Mouse (Mus musculus): Measurements from ENCODE around the gene D11Wsu47e.
A peak's percentile ranks its signal among the peaks of the same experiment; 100 is the strongest.
"Not testable (repeated sequence)": the region's sequence is repeated elsewhere in the genome, so short reads cannot be mapped to it uniquely, and the experiment has no call there.

D11Wsu47e gene

DNA sequence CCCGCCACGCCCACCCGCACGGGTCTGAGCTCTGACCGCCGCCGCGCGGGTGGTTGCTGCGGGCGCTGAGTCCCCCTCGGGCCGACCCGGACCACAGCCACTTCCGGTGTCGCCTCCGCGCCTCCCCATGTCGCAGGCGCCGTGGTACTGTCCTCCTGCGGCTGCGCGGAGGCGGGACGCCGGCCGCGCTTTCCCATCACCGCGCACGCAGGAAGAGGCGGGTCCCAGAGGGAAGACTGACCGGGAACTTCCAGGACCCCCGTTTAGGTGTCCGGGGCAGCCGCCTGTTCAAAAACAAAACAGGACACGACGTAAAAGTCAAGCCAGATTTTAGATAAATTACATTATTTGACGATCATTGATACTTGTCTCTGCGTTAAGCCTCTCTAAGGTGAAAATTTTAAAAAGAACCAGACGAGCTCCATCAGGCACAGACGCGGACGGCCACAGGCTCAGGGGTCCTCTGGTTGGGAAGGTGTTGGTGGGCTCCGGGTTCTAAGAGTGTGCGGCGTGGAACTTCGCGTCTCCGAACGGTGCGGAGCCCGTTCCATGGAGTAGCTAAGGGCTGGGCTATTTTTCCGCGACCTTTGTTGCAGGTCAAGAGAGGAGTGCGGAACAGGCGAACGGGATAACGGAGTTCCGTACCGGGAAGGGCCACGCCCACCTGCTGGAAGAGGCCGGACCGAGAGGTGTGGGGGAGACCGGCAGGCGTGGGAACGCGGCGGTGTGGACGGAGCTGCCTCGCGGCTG, at the start of gene D11Wsu47e, which contains the start of gene Fam104a:
Gene D11Wsu47e (plus strand): TSS at position 456 of the 750 bp plus-strand sequence.
Gene Fam104a (minus strand): TSS at position 199 of the 750 bp plus-strand sequence.
- peak; percentile 96 for DNase-seq (ENCODE audit: low spot score)

DNA sequence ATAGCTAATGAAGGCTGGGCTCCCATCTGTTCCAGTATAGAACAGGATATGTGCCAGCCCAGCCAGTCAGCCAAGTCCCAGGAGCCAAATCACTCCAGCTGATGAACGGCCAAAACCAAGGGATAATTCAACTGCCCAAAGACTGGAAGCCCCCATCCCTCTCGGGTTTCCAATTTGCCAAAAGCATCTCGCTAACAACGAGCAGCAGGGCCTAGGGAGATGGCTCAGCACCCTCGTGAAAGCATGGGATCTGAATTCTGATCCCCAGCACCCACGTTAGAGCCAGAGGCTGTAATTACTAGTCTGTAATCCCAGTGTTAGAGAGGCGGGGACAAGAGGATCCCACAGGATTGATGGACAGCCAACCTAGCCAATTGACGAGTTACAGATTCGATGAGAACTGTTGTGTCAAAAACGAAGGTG, 49.5 kb upstream of the D11Wsu47e start:
- no peak for DNase-seq (ENCODE audit: low spot score)

DNA sequence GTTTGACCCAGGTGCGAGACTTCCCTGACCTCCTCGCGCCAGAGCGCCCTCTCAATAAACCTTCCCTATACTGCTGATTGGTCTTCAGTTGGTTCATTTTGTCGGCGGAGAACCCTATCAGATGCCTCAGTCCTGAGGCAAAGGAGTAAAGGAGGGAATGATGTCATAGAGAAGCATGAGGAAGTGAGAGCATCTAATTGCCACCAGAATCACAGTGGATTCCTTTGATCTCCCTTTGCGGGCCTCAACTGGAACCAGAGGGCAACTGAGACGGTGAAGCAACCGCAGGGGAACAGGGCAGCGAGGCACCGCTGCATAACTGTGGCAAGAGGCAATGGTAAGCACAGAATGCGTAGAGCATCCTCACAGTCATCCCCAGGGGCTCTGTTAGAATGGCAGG, 45.5 kb upstream of the D11Wsu47e start:
- DNase-seq (ENCODE audit: low spot score), result no peak

DNA sequence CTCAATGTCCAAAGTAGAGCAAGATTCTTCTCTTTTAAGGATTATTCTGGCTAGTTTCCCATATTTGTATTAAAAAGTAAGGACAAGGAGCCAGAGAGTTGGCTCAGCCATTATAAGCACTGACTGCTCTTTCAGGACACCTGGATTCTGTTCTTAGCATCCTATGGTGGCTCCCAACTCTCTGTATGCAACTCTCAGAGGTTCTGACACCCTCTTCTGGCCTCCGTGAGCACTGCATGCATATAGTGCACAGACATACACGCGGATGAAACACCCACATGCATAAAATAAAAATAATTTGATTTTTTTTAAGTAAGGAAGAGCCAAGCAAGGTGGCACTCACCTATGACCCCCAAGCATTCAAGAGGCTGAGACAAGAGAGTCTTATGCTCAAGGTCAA, 39.0 kb upstream of the D11Wsu47e start:
- DNase-seq (ENCODE audit: low spot score), result no peak

DNA sequence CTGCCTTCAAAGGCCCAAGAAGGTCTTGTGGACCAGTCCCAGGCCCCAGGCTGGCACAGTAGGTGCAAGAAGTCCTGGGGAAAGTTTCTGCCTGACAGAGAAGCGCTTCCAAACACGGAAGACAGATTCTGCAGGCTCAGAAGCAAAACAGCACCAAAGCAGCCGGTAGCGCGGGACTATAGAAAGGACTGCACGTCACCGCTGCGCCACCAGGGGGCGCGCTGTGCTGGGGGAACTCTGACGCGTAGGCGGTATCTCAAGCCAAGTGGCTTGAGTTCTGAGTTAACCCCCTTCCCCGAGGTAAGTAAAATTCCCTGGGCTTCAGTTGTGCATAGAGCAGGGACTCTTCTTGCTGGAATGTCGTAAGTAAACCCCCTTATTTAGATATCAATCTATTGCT, 36.1 kb upstream of the D11Wsu47e start:
- DNase-seq (ENCODE audit: low spot score), result peak; percentile 86

DNA sequence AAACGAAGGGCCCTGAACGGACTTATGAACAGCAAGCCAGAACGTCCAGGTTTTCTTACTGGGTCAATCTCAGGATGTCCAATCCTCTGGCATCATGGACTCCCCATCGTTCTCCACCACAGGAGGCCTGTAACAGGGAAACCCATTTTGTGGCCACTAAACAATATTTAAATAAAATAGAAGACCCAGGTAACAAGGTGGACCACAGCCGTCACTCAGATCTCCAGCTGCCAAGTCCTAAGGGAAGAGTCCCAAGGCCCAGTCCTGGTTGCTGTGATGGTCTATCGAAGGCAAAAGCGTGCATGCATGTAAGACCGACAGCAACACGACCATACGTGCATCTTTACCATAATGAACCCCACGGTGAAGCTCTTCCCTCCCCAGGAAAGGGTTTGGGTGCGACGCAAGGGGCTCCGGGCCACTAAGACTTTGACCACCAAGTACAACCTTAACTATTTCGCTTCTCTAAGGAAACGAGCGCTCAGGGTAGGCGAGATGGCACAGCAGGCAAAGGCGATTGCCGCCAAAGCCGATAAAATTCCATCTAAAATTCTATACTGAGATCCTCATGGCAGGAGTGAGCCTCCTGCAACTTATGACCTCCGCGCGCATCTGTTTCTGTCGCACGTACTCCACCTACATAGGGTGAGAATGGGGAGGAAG, 35.4 kb upstream of the D11Wsu47e start, which contains the start of gene Cog1:
Gene Cog1 (plus strand): TSS at position 480 of the 663 bp plus-strand sequence.
- no peak for DNase-seq (ENCODE audit: low spot score)

DNA sequence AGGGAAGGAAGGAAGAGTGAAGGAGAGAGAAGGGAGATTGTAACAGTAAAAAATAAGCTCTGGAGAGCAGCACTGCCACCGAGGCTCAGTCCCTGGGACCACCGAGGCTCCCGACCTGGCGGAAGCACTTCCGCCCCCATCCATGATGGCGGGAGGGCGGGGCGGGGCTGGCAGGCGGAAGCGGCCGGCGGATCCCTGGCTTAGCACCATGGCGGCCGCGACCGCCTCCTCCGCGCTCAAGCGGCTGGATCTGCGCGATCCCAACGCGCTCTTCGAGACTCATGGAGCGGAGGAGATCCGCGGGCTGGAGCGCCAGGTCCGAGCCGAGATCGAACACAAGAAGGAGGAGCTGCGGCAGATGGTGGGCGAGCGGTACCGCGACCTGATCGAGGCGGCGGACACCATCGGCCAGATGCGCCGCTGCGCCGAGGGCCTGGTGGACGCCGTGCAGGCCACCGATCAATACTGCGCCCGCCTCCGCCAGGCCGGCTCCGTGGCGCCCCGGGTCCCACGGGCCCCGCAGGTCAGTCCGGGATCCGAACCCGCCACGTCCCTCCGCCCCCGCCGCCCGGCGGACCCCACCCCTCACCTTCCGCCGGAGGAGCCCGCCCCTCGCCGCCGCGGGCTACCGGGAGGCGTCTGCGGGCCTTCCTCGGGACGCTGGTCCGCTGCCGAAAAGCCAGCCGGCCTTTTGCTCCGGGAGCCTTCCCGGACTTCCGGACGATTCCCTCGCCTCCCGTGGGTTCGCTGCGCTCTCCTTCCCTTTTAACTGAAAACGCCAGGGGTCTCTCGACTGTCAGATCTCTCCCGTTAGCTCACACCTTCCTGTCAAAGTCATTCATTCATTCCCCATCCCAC, 34.6 kb upstream of the D11Wsu47e start, which contains the start of gene Slc39a11:
Gene Slc39a11 (minus strand): TSS at position 727 of the 858 bp plus-strand sequence.
- peak; percentile 75 for DNase-seq (ENCODE audit: low spot score)

DNA sequence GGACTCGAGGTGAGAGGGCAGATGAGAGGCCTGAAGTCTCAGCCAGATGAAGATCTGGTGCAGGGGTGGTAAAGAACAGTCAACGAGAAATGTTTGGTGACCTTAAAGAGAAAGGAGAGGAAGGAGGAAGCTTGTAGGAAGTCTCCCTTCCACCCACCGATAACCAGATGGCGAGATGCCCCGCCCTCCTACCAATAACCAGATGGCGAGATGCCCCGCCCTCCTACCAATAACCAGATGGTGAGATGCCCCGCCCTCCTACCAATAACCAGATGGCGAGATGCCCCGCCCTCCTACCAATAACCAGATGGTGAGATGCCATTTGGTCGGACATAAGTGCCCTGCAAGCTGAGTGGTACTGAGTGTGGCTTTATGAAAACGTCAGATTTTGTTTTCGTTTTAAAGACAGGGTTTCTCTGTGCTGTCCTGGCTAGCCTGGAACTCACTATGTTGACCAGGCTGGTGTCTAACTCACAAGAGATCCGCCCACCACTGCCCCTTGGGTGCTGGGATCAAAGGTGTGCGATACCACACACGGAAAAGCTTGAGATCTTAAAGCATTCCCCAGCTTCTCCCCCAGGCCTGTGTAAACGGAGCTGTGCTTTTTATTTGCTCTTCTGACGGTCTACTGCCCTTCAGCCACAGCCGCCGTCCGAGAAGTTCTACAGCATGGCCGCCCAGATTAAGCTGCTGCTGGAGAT, 32.9 kb upstream of the D11Wsu47e start:
- peak; percentile 51 for DNase-seq (ENCODE audit: low spot score)

DNA sequence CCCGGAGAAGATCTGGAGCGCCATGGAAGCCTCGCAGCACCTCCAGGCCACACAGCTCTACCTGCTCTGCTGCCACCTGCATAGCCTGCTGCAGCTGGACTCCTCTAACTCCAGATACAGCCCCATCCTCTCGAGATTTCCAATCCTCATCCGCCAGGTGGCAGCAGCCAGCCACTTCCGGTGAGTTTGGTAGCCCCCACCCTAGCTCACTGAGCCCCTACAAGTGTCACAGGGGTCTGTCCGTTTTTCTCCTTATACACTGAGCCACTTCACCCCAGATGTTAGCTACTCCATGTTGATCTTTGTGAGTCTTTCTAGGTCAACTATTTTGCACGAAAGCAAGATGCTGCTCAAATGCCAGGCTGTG, 32.3 kb upstream of the D11Wsu47e start:
- no peak for DNase-seq (ENCODE audit: low spot score)

DNA sequence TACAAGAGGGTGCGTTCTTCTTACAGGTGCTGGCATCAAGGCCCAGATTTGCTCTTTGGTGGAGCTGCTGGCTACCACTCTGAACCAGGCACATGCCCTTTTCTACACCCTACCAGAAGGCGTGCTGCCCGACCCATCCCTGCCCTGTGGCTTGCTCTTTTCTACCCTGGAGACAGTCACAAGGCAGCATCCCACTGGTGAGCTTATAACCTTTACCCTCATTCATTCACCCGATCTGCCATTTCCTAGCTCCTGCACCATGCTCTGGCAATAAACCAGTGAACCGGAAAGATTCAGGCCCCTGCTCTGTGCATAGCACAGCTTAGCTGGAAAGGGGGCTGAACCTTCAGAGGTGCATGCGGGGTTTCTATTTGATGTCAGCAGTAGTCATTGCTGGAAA, 31.7 kb upstream of the D11Wsu47e start:
- DNase-seq (ENCODE audit: low spot score), result no peak

DNA sequence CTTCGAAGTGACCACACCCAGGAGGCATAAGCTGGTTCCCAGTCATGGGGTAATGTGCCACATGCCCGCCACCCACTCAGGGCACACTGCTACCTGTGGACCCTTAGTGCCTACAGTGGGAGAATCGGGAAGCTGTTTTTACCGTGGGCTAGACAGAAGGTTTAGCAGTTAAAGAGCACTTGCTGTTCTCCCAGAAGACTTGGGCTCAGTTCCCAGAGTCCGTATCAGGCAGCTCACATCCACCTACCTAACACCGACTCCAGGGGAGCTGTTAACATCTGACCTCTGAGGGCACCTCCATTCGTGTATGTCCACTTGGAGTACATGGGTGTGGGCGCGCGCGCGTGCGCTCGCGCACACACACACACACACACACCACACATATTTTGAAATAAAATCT, 30.1 kb upstream of the D11Wsu47e start:
- no peak for DNase-seq (ENCODE audit: low spot score)

DNA sequence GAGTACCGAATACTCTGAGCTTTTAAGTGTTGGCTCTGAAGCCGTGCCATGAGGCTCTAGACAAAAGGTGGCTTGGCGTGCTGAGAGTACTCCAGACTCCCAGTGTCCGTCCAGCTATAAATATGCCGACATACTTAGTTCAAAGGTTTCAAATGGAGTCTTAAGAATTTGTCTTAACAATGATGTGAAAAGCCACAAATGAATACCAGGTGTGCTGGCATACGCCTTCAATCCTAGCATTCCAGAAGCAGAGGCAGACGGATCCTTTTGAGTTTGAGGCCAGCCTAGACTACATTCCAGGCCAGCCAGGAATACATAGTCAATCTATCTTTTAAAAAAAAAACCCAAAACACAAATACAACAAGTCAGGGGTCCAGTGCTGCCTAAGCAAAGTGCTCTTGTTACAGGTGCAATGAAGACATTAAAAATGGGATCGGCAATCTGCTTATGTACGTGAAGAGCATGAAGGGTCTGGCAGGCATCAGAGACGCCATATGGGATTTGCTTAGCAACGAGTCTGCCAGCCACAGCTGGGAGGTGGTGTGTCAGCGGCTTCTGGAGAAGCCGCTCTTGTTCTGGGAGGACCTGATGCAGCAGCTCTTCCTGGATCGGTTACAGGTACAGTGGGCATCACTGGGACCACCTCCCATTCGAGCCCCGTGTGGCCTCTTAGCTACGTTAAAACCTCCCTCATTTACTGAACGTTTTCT, 29.5 kb upstream of the D11Wsu47e start:
- DNase-seq (ENCODE audit: low spot score), result no peak

DNA sequence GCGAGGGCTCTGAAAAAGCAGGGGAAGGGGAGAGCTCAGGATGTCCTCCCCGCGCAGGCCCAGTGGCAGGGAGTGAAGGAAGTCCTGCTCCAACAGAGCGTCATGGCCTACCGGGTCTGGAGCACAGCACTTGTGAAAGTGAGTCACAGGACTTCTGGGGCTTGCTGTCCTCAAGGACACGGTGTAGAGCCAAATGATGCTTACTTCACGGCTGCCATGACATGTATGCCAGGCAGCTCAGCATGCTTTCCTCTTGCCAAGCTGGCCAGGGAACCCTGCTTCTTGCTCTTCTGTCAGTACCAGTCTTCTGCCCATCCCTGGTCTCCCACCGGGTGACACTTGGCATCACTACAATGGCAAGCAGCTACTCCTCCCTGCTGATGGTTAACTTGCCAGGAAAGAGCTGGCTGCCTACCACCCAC, 27.7 kb upstream of the D11Wsu47e start:
- DNase-seq (ENCODE audit: low spot score), result no peak

DNA sequence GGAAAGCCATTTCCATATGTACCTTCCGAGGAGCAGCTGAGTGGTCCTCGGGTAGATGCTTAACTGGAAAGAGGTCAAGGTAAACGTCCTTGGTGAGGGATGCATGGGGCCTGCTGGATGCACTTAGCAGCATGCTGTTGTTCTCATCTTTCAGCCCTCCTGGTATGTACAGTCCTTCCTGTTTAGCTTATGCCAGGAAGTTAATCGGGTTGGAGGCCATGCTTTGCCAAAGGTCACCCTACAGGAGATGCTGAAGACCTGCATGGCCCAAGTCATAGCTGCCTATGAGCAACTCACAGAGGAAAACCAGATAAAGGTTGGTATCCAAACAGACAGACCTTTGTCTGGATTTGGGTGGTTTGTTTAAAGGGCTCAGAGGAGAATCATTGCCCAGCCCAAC, 27.0 kb upstream of the D11Wsu47e start:
- no peak for DNase-seq (ENCODE audit: low spot score)

DNA sequence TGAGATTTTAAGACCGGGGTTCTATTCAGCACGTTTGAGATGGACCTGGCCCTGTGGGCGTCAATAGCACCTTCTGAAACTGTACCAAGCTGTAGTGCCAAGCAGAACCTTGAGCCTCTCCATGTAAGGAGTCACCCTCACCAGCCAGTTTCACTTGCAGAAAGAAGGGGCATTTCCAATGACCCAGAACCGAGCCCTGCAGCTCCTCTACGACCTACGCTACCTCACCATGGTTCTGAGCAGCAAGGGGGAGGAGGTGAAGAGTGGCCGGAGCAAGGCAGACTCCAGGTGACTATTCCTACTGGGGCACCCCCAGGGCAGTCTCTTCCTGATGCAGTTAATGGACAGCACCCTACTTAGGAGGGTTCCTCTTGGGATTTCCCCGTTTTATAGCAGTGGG, 25.9 kb upstream of the D11Wsu47e start:
- DNase-seq (ENCODE audit: low spot score), result no peak

DNA sequence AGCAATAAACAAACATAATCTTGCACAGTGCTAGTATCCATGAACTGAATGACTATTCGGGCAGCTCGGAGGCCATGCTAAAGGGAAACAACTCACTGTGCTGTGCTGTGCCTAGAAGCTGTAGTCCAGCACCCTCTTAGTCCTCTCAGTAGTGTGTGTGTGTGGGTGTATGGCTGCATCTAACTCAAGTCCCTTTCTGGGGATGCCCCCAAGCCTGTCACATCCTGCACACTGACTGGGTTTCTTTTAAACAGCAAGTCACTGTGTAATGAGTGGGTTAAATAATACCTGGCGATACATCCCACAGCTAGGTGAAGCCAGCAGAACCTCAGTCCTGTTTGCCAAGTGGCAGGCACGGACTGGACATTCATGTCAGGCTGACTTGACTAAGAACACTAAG, 25.4 kb upstream of the D11Wsu47e start:
- DNase-seq (ENCODE audit: low spot score), result no peak

DNA sequence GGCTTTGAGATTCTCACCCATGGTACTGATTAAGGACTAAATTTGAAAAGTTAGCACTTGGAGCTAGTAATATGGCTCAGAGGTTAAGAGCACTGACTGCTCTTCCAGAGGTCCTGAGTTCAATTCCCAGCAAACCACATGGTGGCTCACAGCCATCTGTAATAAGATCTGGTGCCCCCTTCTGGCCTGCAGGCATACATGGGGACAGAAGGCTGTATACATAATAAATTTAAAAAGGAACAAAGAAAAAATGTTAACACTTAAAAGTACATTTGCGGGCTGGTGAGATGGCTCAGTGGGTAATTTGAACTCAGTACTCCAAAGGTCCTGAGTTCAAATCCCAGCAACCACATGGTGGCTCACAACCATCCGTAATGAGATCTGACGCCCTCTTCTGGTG, 24.0 kb upstream of the D11Wsu47e start:
- DNase-seq (ENCODE audit: low spot score), result not testable (repeated sequence)

DNA sequence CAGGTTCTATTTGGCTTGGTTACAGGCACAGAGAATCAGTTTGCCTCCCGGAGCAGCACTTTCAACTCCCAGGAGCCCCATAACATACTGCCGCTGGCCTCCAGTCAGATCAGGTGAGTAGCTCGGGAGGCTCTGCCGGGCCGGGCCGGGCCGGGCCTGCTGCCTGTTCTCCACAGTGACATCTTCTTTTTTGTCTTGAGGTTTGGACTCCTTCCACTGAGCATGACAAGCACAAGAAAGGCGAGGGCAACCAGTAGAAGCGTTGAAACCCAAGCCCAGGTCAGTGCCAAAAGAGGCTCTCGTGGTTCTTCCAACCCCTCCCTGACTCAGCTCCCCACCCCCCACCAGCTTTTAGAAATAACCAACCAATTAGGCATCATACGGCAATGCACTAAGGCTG, 23.3 kb upstream of the D11Wsu47e start:
- DNase-seq (ENCODE audit: low spot score), result no peak

DNA sequence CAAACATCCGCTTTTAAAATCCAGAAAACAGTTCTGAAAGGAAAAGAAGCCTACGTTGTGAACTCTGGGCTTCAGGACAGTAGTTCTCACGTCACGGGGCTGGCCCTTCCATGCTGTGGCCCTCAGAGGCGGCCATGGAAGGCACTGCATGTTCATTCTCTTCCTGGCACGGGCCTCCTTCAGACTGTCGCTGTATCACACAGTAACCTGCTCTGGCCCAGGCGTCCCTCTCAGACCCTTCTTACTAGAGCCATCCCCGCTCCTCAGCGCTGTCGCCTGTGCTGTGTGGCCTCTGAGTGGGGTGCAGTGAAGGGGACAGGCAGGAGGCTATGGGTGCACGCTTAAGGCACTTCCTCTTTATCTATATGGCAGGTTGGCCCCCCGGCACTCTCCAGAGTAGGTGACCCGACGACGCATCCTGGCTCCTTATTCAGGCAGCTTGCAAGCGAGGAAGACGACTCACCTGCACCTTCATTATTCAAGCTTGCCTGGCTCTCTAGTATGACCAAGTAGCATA, 22.3 kb upstream of the D11Wsu47e start:
- DNase-seq (ENCODE audit: low spot score), result no peak

DNA sequence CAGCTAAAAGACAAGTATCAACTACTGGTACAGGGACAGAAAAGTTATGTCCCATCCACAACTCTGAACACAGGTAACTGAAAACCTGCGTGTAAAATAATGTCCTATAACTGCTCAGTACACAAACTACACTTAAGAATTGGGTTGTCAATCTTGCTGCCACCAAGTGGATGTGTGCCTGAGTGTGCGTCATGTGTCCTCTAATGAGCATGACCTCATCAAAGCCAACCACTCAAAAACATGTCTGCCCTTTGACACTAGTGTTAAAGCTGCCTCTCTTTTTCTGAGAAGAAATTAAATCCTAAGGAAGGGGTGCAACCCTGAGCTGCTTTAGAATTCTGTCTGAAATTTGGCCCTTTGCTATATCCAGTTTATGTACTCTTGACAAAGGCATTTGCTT, 19.9 kb upstream of the D11Wsu47e start:
- DNase-seq (ENCODE audit: low spot score), result no peak

DNA sequence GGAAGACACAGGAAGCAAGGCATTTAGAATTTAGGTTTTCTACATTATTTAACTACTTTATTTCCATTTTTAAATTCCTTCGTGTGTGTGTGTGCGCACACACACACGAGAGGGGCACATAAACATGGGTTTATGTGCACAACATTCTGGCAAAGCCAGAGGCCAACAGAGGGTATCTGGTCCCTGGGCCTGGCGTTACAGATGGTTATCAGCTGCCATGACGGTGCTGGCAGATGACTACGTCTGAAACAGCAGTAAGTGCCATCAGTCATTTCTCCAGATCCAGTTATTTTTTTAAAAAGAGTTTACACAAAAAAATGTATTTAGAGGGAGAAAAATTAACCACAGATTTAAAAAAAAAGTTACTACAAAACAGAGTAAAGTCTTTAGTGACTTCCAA, 18.0 kb upstream of the D11Wsu47e start:
- peak; percentile 64 for DNase-seq (ENCODE audit: low spot score)

Measured in MN1 (cell line).